Comparison of ENCODE assay signal across 1 mouse cellular context in the genomic region with DNA sequence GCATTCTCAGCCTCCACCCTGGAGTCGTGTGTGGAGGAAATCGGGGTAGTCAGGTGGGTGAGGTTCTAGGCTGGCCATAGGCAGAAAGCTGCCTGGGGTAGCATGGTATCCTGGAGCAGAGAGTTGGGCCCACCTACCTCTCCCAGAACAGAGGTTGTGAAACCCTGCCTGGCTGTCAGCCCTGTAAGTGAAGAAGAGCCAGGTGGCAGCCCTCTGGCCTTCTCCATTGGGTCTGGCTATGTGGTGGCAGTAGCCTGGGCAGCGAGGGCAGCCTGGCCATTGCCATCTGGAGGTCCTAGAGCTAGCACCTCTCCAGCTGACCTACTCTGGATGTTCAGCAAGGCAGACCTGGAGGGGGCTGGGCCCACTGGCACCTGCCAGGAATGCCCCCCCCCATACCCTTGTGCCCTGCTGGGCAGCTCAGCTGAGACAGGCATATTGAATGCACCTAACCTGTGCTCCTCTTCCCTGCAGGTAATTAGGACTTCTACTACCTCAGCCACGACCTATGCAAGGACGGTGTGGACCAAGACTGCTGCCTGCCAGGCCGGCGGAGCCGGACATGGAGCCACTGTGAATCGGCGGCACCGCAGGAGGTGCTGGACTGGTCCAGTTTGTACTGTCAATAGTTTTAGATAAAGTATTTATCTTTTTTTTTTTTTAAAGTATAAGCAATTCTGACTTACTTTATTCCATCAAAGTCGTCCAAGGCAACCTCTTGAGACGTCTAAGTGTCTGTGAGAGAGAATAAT.
TF ChIP-seq lines count a peak whose summit lies in the region.

No protein-coding gene starts in this region.

TF ChIP-seq in myocyte, 11 proteins besides CTCF, POLR2A, EP300 and RAD21:
- TF ChIP-seq MYOD1 (IDR thresholded peaks at IDR 0.05; ENCODE audit: control insufficient read depth in 1 of 3, insufficient read length in 2 of 3, low read depth in 2 of 3) (no peak), USF1 (IDR thresholded peaks at IDR 0.05; ENCODE audit: low read depth) (no peak), MYOG (IDR thresholded peaks at IDR 0.05; ENCODE audit: control insufficient read depth in 1 of 3, insufficient read depth in 1 of 3, insufficient read length in 2 of 3, low read depth in 2 of 3) (no peak), POLR2AphosphoS2 (IDR thresholded peaks at IDR 0.05; ENCODE audit: insufficient read length, low read depth) (peak; percentile 13)
